ENCODE assay signal across 27 mouse cellular contexts in genomic region chr12:79604850-79605249, GRCm38 (mm10).
DNase-seq lines count a peak whose midpoint lies in the region; ATAC-seq lines count a peak whose summit lies in the region.
"Had no signal": no experiment of that assay in that cellular context is flagged by ENCODE, and none has a peak within 500 bp of the region (broad histone marks: within the 10 kb centered on the region; RNA-seq: fewer than 3 reads in every experiment).

No protein-coding gene starts in this region.

- H3K4me2 ChIP-seq in liver, embryonic 15.5 days, result peak overlapping the region; percentile 18; the same call in 1 of the 2 replicates
- H3K4me2 ChIP-seq: embryonic facial prominence, embryonic 13.5 days; forebrain, embryonic 13.5 days; hindbrain, embryonic 15.5 days; kidney, embryonic 15.5 days; neural tube, embryonic 13.5 days had no signal

- H3K9me3 ChIP-seq in liver, embryonic 15.5 days (replicated peaks), result no peaks in the 10 kb centered on the region
- H3K9me3 ChIP-seq: embryonic facial prominence, embryonic 13.5 days; forebrain, embryonic 13.5 days; hindbrain, embryonic 10.5 days; hindbrain, embryonic 15.5 days; kidney, embryonic 15.5 days; midbrain, embryonic 10.5 days; neural tube, embryonic 13.5 days had no signal

- DNase-seq in c-Kit-positive CD71-positive TER-119-positive erythroid progenitor cells, embryonic 14.5 days (ENCODE audit: low spot score), result peak; percentile 47
- DNase-seq in liver, result peak; percentile 27
- no peak for DNase-seq in left cerebral cortex, adult 11 months (ENCODE audit: low spot score)
- DNase-seq in thymus, adult 18-20 months, result no peak
- no peak for DNase-seq in adrenal gland, postnatal 10 days
- DNase-seq in kidney, postnatal 14 days, result no peak
- DNase-seq: adrenal gland, adult 8-10 months; cerebellum, adult 18-20 months; cerebellum, postnatal 10 days; gastrocnemius, postnatal 14 days; heart, postnatal 14 days; kidney, adult 18-20 months; kidney, postnatal 36 days; thymus, postnatal 25 days had no signal

- no peak overlapping the region for H3K4me3 ChIP-seq in liver, embryonic 15.5 days (replicated peaks)
- H3K4me3 ChIP-seq: embryonic facial prominence, embryonic 13.5 days; erythroblast, embryonic 14.5 days; forebrain, embryonic 13.5 days; hindbrain, embryonic 10.5 days; hindbrain, embryonic 15.5 days; kidney, embryonic 15.5 days; midbrain, embryonic 10.5 days; myocyte; neural tube, embryonic 13.5 days had no signal

- no peaks in the 10 kb centered on the region for H3K36me3 ChIP-seq in liver, embryonic 15.5 days (replicated peaks)
- H3K36me3 ChIP-seq: embryonic facial prominence, embryonic 13.5 days; hindbrain, embryonic 10.5 days; hindbrain, embryonic 15.5 days; kidney, embryonic 15.5 days; midbrain, embryonic 10.5 days; neural tube, embryonic 13.5 days had no signal

- ATAC-seq in liver, embryonic 15.5 days (ENCODE audit: insufficient read depth), result peak; percentile 88
- ATAC-seq: forebrain, embryonic 13.5 days; lung, postnatal 0 days had no signal

- H3K27ac ChIP-seq in liver, embryonic 15.5 days (replicated peaks), result peak overlapping the region; percentile 79
- H3K27ac ChIP-seq: embryonic facial prominence, embryonic 13.5 days; forebrain, embryonic 13.5 days; hindbrain, embryonic 10.5 days; hindbrain, embryonic 15.5 days; kidney, embryonic 15.5 days; macrophage; midbrain, embryonic 10.5 days; neural tube, embryonic 13.5 days had no signal

- no peak overlapping the region for H3K9ac ChIP-seq in liver, embryonic 15.5 days
- H3K9ac ChIP-seq: embryonic facial prominence, embryonic 13.5 days; forebrain, embryonic 13.5 days; hindbrain, embryonic 15.5 days; kidney, embryonic 15.5 days; neural tube, embryonic 13.5 days had no signal

- no peaks in the 10 kb centered on the region for H3K27me3 ChIP-seq in liver, embryonic 15.5 days
- H3K27me3 ChIP-seq: CH12.LX; embryonic facial prominence, embryonic 13.5 days; forebrain, embryonic 13.5 days; kidney, embryonic 15.5 days; neural tube, embryonic 13.5 days had no signal

- H3K4me1 ChIP-seq in liver, embryonic 15.5 days (replicated peaks), result peaks cover 46% of the 10 kb centered on the region

- WGBS in liver, embryonic 15.5 days (ENCODE audit: insufficient replicate concordance), result 20% methylated on average over 2 of the region's 2 CpGs

Comparison
In these comparisons a context has a peak if more than half of its experiments do, and no peak if none do; other contexts are left out.
1. DNase-seq: peak in c-Kit-positive CD71-positive TER-119-positive erythroid progenitor cells, embryonic 14.5 days (single experiment) and liver (single experiment); none in left cerebral cortex, adult 11 months (single experiment), thymus, adult 18-20 months (0 of 2), adrenal gland, postnatal 10 days (single experiment) and kidney, postnatal 14 days (single experiment).